Mouse (Mus musculus) small intestine, adult 2 months (tissue): ENCODE measurements around the gene Galp. TPM values are rescaled to one million over a fixed set of nuclear protein-coding genes. Genes with fewer than 3 reads are reported as not detected.
"Not testable (repeated sequence)": the region's sequence is repeated elsewhere in the genome, so short reads cannot be mapped to it uniquely, and the experiment has no call there.

ENCODE experiments used
- H3K27ac ChIP-seq: fragments of 200-500 bp; 2 replicates; pipeline ENCODE4 v1.5.1; 2012; ENCODE audit warnings: low read depth, low read length, control low read depth, inconsistent platforms; ENCODE audit not compliant: insufficient read depth
- H3K27me3 ChIP-seq: fragments of 200-500 bp; 2 replicates; pipeline ENCODE4 v1.6.1; 2012; ENCODE audit warnings: mild to moderate bottlenecking, moderate library complexity, low read length, inconsistent platforms; ENCODE audit not compliant: control insufficient read depth, insufficient read depth
- H3K36me3 ChIP-seq: fragments of 200-500 bp; 2 replicates; pipeline ENCODE4 v1.6.1; 2012; ENCODE audit warnings: mild to moderate bottlenecking, low read length, control low read depth, inconsistent platforms; ENCODE audit not compliant: control insufficient read depth, insufficient read depth
- H3K4me1 ChIP-seq: fragments of 200-500 bp; 2 replicates; pipeline ENCODE4 v1.6.1; 2012; ENCODE audit warnings: low read length, inconsistent platforms, mixed read lengths; ENCODE audit not compliant: control insufficient read depth, insufficient read depth, insufficient read length
- H3K4me3 ChIP-seq: fragments of 200-500 bp; 2 replicates; pipeline ENCODE4 v1.5.1; 2012; ENCODE audit warnings: low read depth, mild to moderate bottlenecking, control low read depth, inconsistent platforms, low read length, moderate library complexity
- CTCF ChIP-seq: fragments of 200-500 bp; IDR thresholded peaks from 2 replicates; pipeline ENCODE4 v1.5.1; 2012; ENCODE audit warnings: low read depth, mild to moderate bottlenecking, control low read depth, inconsistent platforms, low read length, moderate library complexity, mixed read lengths; ENCODE audit not compliant: insufficient replicate concordance, insufficient read length; ENCODE audit errors: extremely low read depth
- POLR2A ChIP-seq: fragments of 200-500 bp; IDR thresholded peaks from 2 replicates; pipeline ENCODE4 v1.6.1; 2012; ENCODE audit warnings: low read depth, mild to moderate bottlenecking, control low read depth, inconsistent platforms, low read length, moderate library complexity
- WGBS: fragments of 180-500 bp; shearing (Covaris S2); methylation state at CpG from one replicate; pipeline ENCODE4 v1.1.7; 2018; 5-methylcytosine and 5-hydroxymethylcytosine counted together
- polyA plus RNA-seq: library from polyadenylated mRNA; depleted of rRNA; stranded (reverse); fragments of >200 nt; gene quantifications from 2 replicates; pipeline ENCODE4 v1.2.3, GENCODE M21; 2012

Galp gene
- polyA plus RNA-seq, 1 experiment, result not detected

DNA sequence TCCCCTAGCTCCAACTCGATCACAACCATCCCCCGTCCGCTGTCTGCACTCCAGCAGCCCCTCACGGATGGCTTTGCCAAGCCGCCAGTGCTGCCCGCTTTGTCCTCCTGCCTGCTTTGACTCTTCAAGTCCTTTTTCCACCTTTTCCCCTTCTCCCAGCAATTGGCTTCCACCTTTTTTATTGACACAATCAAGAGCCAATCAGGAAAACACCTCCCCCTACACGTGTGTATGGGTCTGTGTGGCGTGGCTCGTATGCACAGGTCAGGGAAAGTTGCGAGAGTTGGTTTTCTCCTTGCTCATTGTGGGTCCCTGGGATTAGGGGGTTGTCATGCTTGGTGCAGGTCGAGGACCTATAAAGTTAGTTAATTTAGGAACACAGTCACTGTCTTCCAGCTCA lies 42.9 kb downstream of the Galp start:
- Histone ChIP-seq H3K27ac (no peak overlapping the region), H3K4me1 (no peaks in the 10 kb centered on the region), H3K36me3 (no peaks in the 10 kb centered on the region), H3K4me3 (no peak overlapping the region), H3K27me3 (no peaks in the 10 kb centered on the region)
- no peak for TF ChIP-seq POLR2A
- TF ChIP-seq CTCF, result no peak
- 39% methylated on average over 11 of the region's 11 CpGs for WGBS

- 11% methylated on average over 1 of the region's 1 CpGs for WGBS
Measured at GRCm38 (mm10) chr7:6240841-6241425, 44.0 kb downstream of the Galp start.

GRCm38 (mm10) chr7:6244361-6245292 lies 47.7 kb downstream of the Galp start:
- 40% methylated on average over 11 of the region's 11 CpGs for WGBS
- Histone ChIP-seq H3K4me1 (no peaks in the 10 kb centered on the region), H3K4me3 (no peak overlapping the region), H3K27ac (no peak overlapping the region), H3K36me3 (no peaks in the 10 kb centered on the region), H3K27me3 (no peaks in the 10 kb centered on the region)
- TF ChIP-seq CTCF (no peak), POLR2A (no peak)

More at GRCm38 (mm10) chr7:6240841-6241425, 44.0 kb downstream of the Galp start:
- peak; percentile 57; the same call in 1 of the 2 replicates for TF ChIP-seq CTCF
- H3K27ac ChIP-seq, H3K4me1 ChIP-seq, H3K36me3 ChIP-seq, H3K4me3 ChIP-seq, H3K27me3 ChIP-seq: not testable (repeated sequence)

DNA sequence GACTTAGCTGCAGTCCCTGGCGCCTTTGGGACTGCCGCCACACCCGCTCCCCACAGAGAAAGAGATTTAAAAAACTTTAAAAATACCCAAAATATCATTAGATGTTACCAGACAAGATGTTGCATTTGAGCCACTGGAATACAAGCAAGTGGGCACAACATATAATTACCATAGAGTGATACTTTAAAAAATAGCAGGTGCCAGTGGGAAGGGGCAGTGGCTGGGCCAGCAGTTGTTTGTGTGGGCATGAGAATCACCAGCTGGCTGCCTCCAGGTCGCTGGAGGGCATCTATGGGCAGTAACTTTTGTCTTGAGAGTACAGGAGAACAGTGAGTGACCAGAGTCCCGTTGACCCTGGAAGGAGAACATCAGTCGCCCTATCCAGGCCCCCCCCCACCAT lies 55.5 kb downstream of the Galp start, which contains the start of gene Epp13:
Epp13 (plus strand) TSS at position 301 of the 400 bp plus-strand sequence.
- Histone ChIP-seq H3K27ac (no peak within 1 kb of the TSS), H3K27me3 (no peaks in the 10 kb centered on the region), H3K4me3 (no peak within 1 kb of the TSS), H3K36me3 (no peaks in the 10 kb centered on the region), H3K4me1 (no peaks in the 10 kb centered on the region)
- TF ChIP-seq CTCF (no peak), POLR2A (no peak)
- 82% methylated on average over 6 of the region's 6 CpGs for WGBS

GRCm38 (mm10) chr7:6254451-6254850 lies 57.6 kb downstream of the Galp start:
- WGBS, result 89% methylated on average over 5 of the region's 5 CpGs
- H3K27me3 ChIP-seq, result no peaks in the 10 kb centered on the region
- no peaks in the 10 kb centered on the region for H3K36me3 ChIP-seq
- H3K4me1 ChIP-seq, result no peaks in the 10 kb centered on the region
- no peak overlapping the region for H3K4me3 ChIP-seq
- no peak for TF ChIP-seq CTCF
- TF ChIP-seq POLR2A, result no peak
- no peak overlapping the region for H3K27ac ChIP-seq

GRCm38 (mm10) chr7:6257386-6257785 lies 60.5 kb downstream of the Galp start:
- H3K4me1 ChIP-seq, result no peaks in the 10 kb centered on the region
- H3K4me3 ChIP-seq, result no peak overlapping the region
- TF ChIP-seq CTCF (no peak), POLR2A (no peak)
- WGBS, result 84% methylated on average over 4 of the region's 4 CpGs
- no peaks in the 10 kb centered on the region for H3K36me3 ChIP-seq
- no peak overlapping the region for H3K27ac ChIP-seq
- no peaks in the 10 kb centered on the region for H3K27me3 ChIP-seq
